Mouse (Mus musculus) intestine, postnatal 0 days (tissue): Measurements from ENCODE around the gene St5. TPM values are rescaled to one million over a fixed set of nuclear protein-coding genes. Genes with fewer than 3 reads are reported as not detected.

Source experiments
- ATAC-seq: fragments of 200-750 bp; cut with Nextera tagmentation; 2 replicates; pipeline ENCODE4 v1.8.0; 2017; ENCODE audit warnings: mild to moderate bottlenecking, moderate TSS enrichment, moderate library complexity
- H3K27ac ChIP-seq: fragments of 300-500 bp; sonication (generic); 2 replicates; pipeline ENCODE4 v1.5.1; 2014; ENCODE audit warnings: mild to moderate bottlenecking, low read depth, low read length, moderate library complexity
- H3K27me3 ChIP-seq: fragments of 300-500 bp; sonication (generic); replicated peaks from 2 replicates; pipeline ENCODE4 v1.6.1; 2014; ENCODE audit warnings: low read length, mixed read lengths; ENCODE audit not compliant: control insufficient read depth, insufficient read depth
- H3K36me3 ChIP-seq: fragments of 300-500 bp; sonication (generic); 2 replicates; pipeline ENCODE4 v1.6.1; 2014; ENCODE audit warnings: mild to moderate bottlenecking, moderate library complexity; ENCODE audit not compliant: control insufficient read depth, insufficient read depth
- H3K4me1 ChIP-seq: fragments of 300-500 bp; sonication (generic); replicated peaks from 2 replicates; pipeline ENCODE4 v1.6.1; 2014; ENCODE audit warnings: antibody characterized with exemption, low read length, mixed read lengths; ENCODE audit not compliant: control insufficient read depth, insufficient read depth
- H3K4me2 ChIP-seq: fragments of 300-500 bp; sonication (generic); replicated peaks from 2 replicates; pipeline ENCODE4 v1.6.1; 2014; ENCODE audit warnings: low read depth, mild to moderate bottlenecking, moderate library complexity
- H3K4me3 ChIP-seq: fragments of 300-500 bp; sonication (generic); 2 replicates; pipeline ENCODE4 v1.5.1; 2014; ENCODE audit warnings: low read depth, low read length
- H3K9ac ChIP-seq: fragments of 300-500 bp; sonication (generic); 2 replicates; pipeline ENCODE4 v1.6.1; 2014; ENCODE audit warnings: mild to moderate bottlenecking, low read depth, low read length
- H3K9me3 ChIP-seq: fragments of 300-500 bp; sonication (generic); 2 replicates; pipeline ENCODE4 v1.6.1; 2016; ENCODE audit warnings: mixed run types; ENCODE audit not compliant: control insufficient read depth
- CTCF ChIP-seq: sonication (generic); IDR thresholded peaks from 2 replicates; pipeline ENCODE4 v1.5.1; 2016; ENCODE audit warnings: low read depth, mild to moderate bottlenecking, control low read depth, antibody characterized with exemption, moderate library complexity
- WGBS: fragments of 180-500 bp; shearing (Covaris S2); extraction: QIAGEN DNeasy Blood & Tissue Kit; methylation state at CpG from one replicate; pipeline ENCODE4 v1.1.7; 2014; 5-methylcytosine and 5-hydroxymethylcytosine counted together
- polyA plus RNA-seq: library from polyadenylated mRNA; unstranded; fragments of >200 nt; fragmentation: Nextera tagmentation; extraction: Ambion mirVana; gene quantifications from 2 replicates; pipeline ENCODE4 v1.2.1, GENCODE M21; 2015

The St5 gene
- polyA plus RNA-seq, 1 experiment from 2014 or later = 46.7 TPM

GRCm38 (mm10) chr7:109612531-109612930, 90.9 kb downstream of the St5 start:
- no peak overlapping the region for H3K4me3 ChIP-seq
- H3K27me3 ChIP-seq = no peaks in the 10 kb centered on the region
- 76% methylated on average over 2 of the region's 2 CpGs for WGBS
- H3K27ac ChIP-seq = peak overlapping the region; percentile 42; the same call in 1 of the 2 replicates
- ATAC-seq = no peak
- H3K9ac ChIP-seq = no peak overlapping the region
- H3K36me3 ChIP-seq = no peaks in the 10 kb centered on the region
- no peak overlapping the region for H3K4me2 ChIP-seq
- peaks cover 14% of the 10 kb centered on the region for H3K4me1 ChIP-seq
- no peak for TF ChIP-seq CTCF
- H3K9me3 ChIP-seq = no peaks in the 10 kb centered on the region

- TF ChIP-seq CTCF = no peak
- Histone ChIP-seq H3K4me3 (no peak overlapping the region), H3K4me2 (no peak overlapping the region), H3K27me3 (no peaks in the 10 kb centered on the region), H3K9me3 (no peaks in the 10 kb centered on the region), H3K4me1 (peaks cover 17% of the 10 kb centered on the region), H3K9ac (no peak overlapping the region), H3K36me3 (no peaks in the 10 kb centered on the region), H3K27ac (no peak overlapping the region)
- ATAC-seq = no peak
- 83% methylated on average over 2 of the region's 2 CpGs for WGBS
Measured at GRCm38 (mm10) chr7:109610348-109610747, 93.1 kb downstream of the St5 start.

- Histone ChIP-seq H3K4me3 (no peak overlapping the region), H3K27me3 (no peaks in the 10 kb centered on the region), H3K36me3 (no peaks in the 10 kb centered on the region), H3K4me1 (peaks cover 12% of the 10 kb centered on the region), H3K4me2 (no peak overlapping the region), H3K9ac (no peak overlapping the region), H3K9me3 (no peaks in the 10 kb centered on the region), H3K27ac (no peak overlapping the region)
- WGBS = 72% methylated on average over 6 of the region's 6 CpGs
- no peak for ATAC-seq
- TF ChIP-seq CTCF = no peak
Measured at GRCm38 (mm10) chr7:109609565-109610345, 93.7 kb downstream of the St5 start.

- Histone ChIP-seq H3K4me2 (no peak overlapping the region), H3K27ac (no peak overlapping the region), H3K36me3 (no peaks in the 10 kb centered on the region), H3K4me1 (peaks cover 10% of the 10 kb centered on the region), H3K4me3 (no peak overlapping the region), H3K9me3 (no peaks in the 10 kb centered on the region), H3K9ac (no peak overlapping the region), H3K27me3 (no peaks in the 10 kb centered on the region)
- ATAC-seq = no peak
- 90% methylated on average over 6 of the region's 6 CpGs for WGBS
- TF ChIP-seq CTCF = no peak
Measured at GRCm38 (mm10) chr7:109608831-109609230, 94.6 kb downstream of the St5 start.

- 69% methylated on average over 7 of the region's 7 CpGs for WGBS
- Histone ChIP-seq H3K4me2 (no peak overlapping the region), H3K4me1 (peaks cover 16% of the 10 kb centered on the region; the same call in 1 of the 2 replicates), H3K4me3 (no peak overlapping the region), H3K27me3 (no peaks in the 10 kb centered on the region), H3K36me3 (no peaks in the 10 kb centered on the region), H3K9me3 (no peaks in the 10 kb centered on the region), H3K27ac (no peak overlapping the region), H3K9ac (no peak overlapping the region)
- no peak for TF ChIP-seq CTCF
- no peak for ATAC-seq
Measured at GRCm38 (mm10) chr7:109606994-109607610, 96.3 kb downstream of the St5 start.

GRCm38 (mm10) chr7:109602562-109602961, 100.8 kb downstream of the St5 start:
- WGBS = 32% methylated on average over 5 of the region's 5 CpGs
- no peaks in the 10 kb centered on the region for H3K9me3 ChIP-seq
- H3K4me2 ChIP-seq = peak overlapping the region; percentile 50
- H3K36me3 ChIP-seq = no peaks in the 10 kb centered on the region
- H3K4me3 ChIP-seq = peak overlapping the region; percentile 16
- TF ChIP-seq CTCF = no peak
- H3K9ac ChIP-seq = peak overlapping the region; percentile 37; the same call in 1 of the 2 replicates
- H3K27me3 ChIP-seq = no peaks in the 10 kb centered on the region
- H3K4me1 ChIP-seq = peaks cover 18% of the 10 kb centered on the region
- ATAC-seq = peak; percentile 91
- peak overlapping the region; percentile 89 for H3K27ac ChIP-seq
